Mouse (Mus musculus): ENCODE measurements around the gene Nol3. TPM values are rescaled to one million over a fixed set of nuclear protein-coding genes. Genes with fewer than 3 reads are reported as not detected.

The Nol3 gene
- polyA plus RNA-seq, 1 experiment, result 2.8 TPM

- DNase-seq (ENCODE audit: low spot score), result no peak
Measured at GRCm38 (mm10) chr8:105263244-105263912, 12.6 kb upstream of the Nol3 start.

GRCm38 (mm10) chr8:105264024-105264982 lies 11.6 kb upstream of the Nol3 start, which contains the start of the genes Tradd and Fbxl8:
TSS of gene Tradd (minus strand) at chr8:105264609.
TSS of gene Fbxl8 (plus strand) at chr8:105264648.
- DNase-seq (ENCODE audit: low spot score), result peak; percentile 69

GRCm38 (mm10) chr8:105265128-105265527 lies 10.8 kb upstream of the Nol3 start:
- no peak for DNase-seq (ENCODE audit: low spot score)

GRCm38 (mm10) chr8:105266775-105267174 lies 9.2 kb upstream of the Nol3 start:
- DNase-seq (ENCODE audit: low spot score), result no peak

- no peak for DNase-seq (ENCODE audit: low spot score)
Measured at GRCm38 (mm10) chr8:105268342-105269074, 7.4 kb upstream of the Nol3 start.

- no peak for DNase-seq (ENCODE audit: low spot score)
Measured at GRCm38 (mm10) chr8:105269075-105269458, 6.9 kb upstream of the Nol3 start.

- no peak for DNase-seq (ENCODE audit: low spot score)
Measured at GRCm38 (mm10) chr8:105269461-105269947, 6.4 kb upstream of the Nol3 start, which contains the start of gene Hsf4. TSS of gene Hsf4 (plus strand) at chr8:105269801.

- DNase-seq (ENCODE audit: low spot score), result no peak
Measured at GRCm38 (mm10) chr8:105270101-105270915, 5.6 kb upstream of the Nol3 start.

- no peak for DNase-seq (ENCODE audit: low spot score)
Measured at GRCm38 (mm10) chr8:105270916-105271186, 5.1 kb upstream of the Nol3 start.

- no peak for DNase-seq (ENCODE audit: low spot score)
Measured at GRCm38 (mm10) chr8:105275387-105275786, 553 bp upstream of the Nol3 start.

GRCm38 (mm10) chr8:105276292-105277120 lies 566 bp downstream of the Nol3 start:
- no peak for DNase-seq (ENCODE audit: low spot score)

- peak; percentile 74 for DNase-seq (ENCODE audit: low spot score)
Measured at GRCm38 (mm10) chr8:105278911-105279334, 3.0 kb downstream of the Nol3 start.

- DNase-seq (ENCODE audit: low spot score), result no peak
Measured at GRCm38 (mm10) chr8:105280567-105280966, 4.6 kb downstream of the Nol3 start.

- DNase-seq (ENCODE audit: low spot score), result no peak
Measured at GRCm38 (mm10) chr8:105281821-105282220, 5.9 kb downstream of the Nol3 start.

- DNase-seq (ENCODE audit: low spot score), result no peak
Measured at GRCm38 (mm10) chr8:105282239-105282638, 6.3 kb downstream of the Nol3 start.

- no peak for DNase-seq (ENCODE audit: low spot score)
Measured at GRCm38 (mm10) chr8:105283074-105283473, 7.1 kb downstream of the Nol3 start.

- no peak for DNase-seq (ENCODE audit: low spot score)
Measured at GRCm38 (mm10) chr8:105285514-105285913, 9.6 kb downstream of the Nol3 start.

GRCm38 (mm10) chr8:105286907-105287306 lies 11.0 kb downstream of the Nol3 start:
- no peak for DNase-seq (ENCODE audit: low spot score)

GRCm38 (mm10) chr8:105288231-105288630 lies 12.3 kb downstream of the Nol3 start:
- no peak for DNase-seq (ENCODE audit: low spot score)
